Mouse (Mus musculus) WW6 (cell line): ENCODE measurements around the gene D230025D16Rik.
A peak's percentile ranks its signal among the peaks of the same experiment; 100 is the strongest.
"Not testable (repeated sequence)": the region's sequence is repeated elsewhere in the genome, so short reads cannot be mapped to it uniquely, and the experiment has no call there.

Experiments
- DNase-seq: peaks from one replicate; pipeline ENCODE4 v3.0.0-alpha.2; 2013; ENCODE audit warnings: low read depth, low spot score

Gene D230025D16Rik

DNA sequence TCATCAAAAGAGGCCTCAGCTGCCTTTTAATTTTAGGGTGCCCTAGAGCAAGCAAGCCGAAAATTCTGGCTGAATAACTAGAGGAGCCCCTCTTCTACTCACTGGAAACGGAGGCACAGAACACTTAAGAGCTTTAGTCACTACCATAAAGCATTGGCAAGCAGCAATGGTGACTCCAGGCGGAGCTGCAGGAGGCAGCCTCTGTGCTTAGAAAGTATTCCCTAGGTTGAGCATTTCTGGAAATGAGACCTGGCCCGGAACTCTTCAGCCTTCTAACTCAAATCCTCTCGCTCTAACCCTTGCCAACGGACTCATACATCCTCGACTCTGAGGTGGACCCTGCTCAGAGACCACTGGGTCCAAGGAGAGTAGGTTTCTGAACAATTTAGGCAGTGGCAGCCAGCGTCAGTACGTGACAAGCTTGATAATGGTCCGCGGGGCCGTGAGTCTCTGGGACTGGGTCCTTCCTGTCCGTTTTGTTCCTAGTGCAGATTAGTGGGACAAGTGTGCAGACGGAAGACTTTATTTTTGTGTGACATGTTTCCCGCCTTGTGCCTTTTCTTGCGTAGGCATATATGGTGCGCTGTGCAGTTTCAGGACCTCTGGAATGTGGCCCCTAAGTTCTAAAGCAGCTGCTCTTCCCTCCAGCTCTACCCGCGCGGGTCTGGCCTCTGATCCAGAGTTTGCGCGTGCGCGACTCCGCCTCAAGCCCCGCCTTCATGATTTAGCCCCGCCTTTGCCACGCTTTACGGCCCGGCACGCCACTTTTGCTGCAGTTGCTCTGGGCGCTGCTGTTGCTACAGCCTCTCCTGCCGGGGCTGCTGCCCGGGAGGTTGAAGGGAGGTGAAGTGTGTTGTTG, at the start of gene D230025D16Rik:
Gene D230025D16Rik (plus strand): TSS at position 733 of the 859 bp plus-strand sequence.
- peak; percentile 94 for DNase-seq

DNA sequence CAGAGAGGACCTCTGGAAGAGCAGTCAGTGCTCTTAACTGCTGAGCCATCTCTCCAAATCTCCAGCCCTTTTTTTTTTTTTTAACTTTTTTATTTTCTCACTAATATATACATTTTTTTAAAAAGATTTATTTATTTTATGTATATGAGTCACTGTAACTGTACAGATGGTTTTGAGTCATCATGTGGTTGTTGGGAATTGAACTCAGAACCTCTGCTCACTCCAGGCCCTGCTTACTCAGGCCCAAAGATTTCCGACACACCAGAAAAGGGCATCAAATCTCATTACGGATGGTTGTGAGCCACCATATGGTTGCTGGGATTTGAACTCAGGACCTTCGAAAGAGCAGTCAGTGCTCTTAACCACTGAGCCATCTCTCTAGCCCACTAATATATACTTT, 49.7 kb upstream of the D230025D16Rik start:
- DNase-seq, result not testable (repeated sequence)

DNA sequence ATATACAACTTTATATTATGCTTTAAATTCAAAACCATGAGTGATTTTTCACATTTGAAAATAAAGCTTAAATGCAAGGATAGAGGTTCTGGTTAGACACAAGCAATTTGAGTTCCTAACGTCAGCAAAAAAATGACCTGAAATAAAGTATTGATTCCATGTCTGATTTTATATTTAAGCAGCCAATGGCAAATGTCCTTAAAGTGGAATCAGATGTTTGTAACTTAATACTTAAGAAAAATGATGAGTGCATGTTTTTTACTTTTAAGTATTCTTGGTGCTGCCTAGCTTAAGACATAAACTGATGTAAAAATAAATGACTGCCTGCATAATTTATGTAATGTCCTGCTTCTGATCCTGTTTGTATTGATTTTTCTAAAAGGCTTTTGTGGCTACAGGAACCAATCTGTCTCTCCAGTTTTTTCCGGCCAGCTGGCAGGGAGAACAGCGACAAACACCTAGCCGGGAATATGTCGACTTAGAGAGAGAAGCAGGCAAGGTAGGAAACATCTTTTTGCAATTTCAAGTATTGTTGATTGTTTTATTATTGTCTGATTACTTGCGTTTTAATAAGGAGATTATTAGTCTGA, 46.6 kb upstream of the D230025D16Rik start:
- DNase-seq, result no peak

DNA sequence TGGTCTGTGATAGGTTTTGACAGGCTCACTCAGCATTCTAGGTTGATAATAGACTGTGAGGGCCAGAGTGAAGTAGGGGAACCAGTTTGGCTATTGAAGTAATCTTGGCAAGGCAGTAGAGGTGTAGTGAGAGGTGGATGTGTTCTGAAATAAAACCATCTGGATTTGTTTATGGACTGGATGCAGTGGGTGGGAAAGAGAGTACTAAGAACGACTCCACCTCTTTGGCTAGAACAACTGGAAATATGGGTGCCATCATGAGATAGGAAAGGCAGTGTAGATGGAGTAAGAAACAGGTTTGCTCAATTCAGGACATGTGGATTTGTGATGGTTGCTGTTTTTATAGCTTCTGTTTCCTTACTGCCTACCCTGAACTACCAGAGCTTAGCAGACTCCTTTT, 42.7 kb upstream of the D230025D16Rik start:
- no peak for DNase-seq

DNA sequence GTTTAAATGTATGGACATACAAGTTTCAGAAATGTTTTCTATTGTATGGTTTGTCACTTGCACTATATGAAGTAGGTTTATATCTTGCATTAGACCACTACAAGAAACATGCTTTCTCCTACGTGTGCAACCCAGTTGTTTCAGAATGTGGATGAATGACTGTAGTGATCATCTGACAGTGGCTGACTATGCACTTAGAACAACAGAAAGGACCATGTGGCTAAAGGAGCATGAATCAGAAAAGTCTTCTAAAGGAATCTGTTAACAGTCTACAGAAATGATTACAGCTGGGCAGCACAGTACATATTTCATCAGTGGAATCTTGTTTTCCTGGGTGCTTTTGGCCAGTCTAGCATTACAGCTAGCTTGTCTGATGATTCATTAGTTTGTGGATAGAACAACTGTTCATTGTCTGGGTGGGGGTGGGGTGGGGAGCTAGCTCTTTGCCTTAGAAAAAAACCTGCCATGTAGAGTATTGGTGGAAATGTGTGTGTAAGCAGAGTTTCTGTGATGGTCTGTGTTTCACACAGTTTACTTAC, 38.4 kb upstream of the D230025D16Rik start:
- DNase-seq, result no peak

DNA sequence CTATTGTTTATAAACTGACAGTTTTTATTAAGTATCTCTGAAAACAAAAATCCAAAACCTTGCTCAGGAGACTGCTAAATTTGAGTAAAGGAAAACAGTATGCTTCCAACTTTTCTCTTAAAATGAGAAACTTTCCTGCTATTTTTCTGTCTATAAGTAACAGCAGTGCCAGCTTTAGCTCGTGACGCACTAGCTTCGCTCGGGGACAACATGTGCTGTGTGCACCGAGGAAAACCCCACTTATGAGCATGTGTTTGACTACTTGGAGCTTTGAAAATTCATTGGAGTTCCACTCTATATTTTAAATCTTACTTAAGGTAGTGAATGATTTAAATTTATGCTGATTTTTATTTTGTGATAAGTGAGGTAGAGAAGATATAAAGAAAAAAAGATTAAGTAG, 32.8 kb upstream of the D230025D16Rik start:
- DNase-seq, result no peak

DNA sequence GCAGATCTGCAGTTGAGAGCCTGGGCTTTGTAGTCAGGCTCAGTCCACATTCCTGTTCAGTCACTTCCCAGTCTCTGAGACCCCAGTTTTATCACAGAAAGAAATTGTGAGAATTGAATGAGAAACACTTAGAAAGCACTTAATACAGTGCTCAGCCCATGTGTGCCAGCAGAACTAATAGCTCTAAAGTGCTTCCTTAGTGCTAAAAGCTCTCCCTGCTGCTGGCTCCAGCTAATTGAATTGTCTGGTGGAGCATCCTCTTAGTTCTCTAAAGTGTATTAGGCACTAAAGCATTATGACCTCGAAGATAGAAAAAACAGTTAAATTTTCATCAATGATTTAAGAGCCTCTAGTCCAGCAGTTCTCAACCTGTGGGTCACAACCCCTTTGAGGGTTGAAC, 19.2 kb upstream of the D230025D16Rik start:
- DNase-seq, result no peak

DNA sequence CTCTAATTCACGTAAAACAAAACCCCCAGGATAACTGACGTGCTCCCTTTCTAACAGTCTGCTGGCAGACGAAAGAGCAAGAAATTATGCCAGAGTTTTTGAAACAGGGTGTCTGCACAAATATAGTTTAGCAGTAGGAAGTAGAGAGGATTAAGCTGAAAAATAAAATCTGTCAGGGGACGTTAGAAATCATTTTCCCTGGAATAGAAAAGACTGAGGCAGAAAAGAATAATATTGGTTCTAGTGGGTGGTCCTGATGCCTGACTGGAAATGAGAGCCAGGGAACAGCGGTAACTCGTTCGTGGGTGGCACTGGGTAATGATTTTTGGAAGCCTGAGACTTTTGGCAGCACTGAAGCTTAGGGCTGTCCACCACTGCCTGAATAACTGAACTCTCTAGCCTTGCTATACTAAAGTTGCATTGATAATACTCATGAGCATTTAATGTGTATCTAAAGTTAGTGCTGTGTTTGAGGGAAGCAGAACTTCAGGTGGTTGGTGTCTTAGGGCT, 18.1 kb upstream of the D230025D16Rik start:
- no peak for DNase-seq

DNA sequence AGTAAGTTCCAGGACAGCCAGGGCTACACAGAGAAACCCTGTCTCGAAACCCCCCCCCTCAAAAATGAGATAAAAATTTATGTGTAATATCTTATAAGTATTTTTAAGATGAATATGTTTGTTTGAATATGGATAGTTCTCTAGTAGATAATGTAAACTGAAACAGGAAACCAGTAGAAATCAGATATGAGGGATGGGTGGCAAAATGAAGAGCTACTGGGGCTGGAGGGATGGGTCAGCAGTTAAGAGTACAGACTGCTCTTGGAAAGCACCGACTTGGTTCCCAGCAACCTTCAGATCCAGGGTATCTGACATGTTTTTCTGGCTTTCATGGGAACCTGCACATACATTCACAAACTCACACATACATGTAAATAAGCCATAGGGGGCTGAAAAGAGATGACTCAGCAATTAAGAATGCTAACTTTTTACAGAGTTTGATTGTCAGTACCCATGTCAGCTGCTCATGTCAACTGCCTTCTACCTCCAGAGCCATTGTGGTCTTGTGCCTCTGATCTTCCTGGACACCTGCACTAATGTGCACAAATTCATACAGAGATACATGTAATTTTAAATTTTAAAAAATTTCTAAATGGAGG, 17.2 kb upstream of the D230025D16Rik start:
- no peak for DNase-seq

DNA sequence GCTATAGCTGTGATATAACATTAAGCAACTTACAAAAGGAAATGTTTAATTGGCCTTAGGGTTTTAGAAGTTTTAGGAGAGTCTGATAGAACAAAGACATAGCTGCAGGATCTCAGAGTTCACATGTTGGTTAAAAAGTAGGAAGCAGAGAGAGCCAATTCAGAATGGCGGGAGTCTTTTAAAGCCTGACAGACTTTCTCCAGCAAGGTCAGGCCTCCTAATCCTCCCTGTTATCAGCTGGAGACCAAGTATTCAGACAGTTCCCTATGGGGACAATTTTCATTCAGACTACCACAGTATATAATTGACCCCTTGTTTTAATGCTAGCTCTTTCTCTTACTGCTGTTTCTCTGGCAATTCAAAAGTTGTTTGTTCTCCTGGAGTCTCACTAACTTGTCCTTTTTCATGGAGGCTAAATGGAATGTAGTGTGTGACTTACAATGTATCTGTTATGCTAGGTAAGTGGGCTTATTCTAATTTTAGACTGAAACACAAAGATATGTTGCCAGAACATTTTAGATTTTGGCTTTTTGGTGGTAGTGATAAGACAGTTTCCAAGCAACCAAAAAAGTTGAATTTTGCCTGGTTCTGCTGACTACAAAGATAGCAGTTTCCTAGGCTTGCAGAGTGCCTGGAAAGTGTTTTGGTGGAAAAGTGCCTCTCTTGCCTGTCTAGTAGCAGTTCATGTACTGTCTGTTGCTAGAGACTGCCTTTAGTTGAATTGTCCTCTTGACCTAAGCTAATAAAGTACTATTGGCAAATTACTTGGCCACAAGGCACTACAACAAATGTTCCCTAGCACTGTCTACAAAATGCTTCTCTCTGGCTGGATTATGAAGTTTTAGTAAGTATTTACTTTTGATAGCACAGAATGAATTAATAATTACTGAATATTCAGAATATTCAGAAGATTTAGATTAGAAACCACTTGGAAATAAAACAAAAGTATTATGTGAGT, 15.5 kb upstream of the D230025D16Rik start:
- no peak for DNase-seq

DNA sequence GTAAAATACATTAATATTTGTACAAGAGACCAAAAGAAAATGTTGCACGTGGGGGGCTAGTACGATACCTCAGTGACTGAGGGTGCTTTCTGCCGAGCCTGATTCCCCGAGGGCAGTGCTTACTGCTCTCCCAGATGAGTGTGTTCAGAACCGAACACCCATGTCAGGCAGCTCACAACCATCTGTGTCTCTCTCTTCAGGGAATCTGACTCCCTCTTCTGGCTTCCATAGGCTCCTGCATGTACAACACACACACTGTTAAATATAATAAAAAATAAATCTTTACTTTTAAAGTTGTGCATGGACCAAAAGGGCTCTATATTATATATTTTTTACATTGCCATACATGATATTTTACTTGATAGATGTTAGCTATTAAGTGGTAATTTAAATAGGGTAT, 10.8 kb upstream of the D230025D16Rik start:
- DNase-seq, result no peak

DNA sequence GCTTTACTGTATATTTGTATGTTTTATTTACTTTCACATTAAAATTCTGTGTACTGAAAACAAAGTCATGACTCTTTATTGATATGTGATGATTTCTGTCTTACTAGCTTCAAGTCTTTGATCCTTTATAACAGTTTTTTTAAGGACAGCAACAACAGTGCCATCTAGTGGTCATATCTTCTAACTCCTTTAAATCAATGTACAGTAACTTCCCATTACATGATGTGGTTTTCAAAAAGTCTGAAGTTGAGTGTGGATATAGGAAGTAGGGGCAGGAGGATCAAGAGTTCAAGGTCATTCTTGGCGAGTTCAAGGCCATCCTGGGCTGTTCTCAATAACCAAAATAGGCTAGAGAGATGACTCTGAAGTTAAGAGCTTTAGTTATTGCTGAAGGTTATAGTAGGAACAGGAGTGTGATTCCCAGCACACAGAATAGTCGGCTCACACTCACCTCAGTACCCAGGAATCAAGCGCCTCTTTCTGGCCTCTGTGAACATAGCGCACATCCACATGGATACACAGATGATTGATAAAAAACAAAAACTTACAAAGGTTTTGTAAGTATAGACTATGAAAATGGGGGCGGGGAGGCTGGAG, 6.9 kb upstream of the D230025D16Rik start:
- DNase-seq, result no peak

DNA sequence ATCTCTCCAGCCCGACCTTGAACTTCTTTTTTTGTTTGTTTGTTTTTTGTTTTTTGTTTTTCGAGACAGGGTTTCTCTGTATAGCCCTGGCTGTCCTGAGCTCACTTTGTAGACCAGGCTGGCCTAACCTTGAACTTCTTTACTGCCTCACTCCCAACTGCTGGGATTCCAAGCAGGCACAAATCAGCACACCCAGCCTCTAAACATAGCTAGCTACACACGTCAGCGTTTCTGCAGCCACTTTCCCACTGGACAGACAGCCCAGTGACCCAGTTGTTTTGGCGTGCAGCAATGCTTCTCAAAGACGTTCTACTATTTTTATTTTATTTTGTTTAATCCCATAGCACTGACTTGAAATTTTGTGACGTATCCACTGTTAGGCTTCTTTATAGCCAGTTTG, 1.1 kb upstream of the D230025D16Rik start:
- DNase-seq, result no peak

DNA sequence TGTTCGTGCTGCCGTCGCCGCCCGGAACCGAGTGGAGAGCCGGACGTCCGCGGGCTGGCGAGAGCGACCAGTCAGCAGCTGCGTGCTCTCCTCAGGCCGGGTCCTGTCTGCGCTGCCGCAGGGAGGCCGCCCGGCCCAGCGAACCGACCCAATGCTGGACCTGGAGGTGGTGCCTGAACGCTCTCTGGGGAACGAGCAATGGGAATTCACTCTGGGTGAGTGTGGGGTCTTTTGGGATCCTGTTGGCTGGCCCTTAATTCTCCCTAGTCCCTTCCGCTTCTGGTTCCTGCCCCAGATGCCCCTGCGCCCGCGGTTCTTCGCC, 288 bp downstream of the D230025D16Rik start:
- DNase-seq, result no peak

DNA sequence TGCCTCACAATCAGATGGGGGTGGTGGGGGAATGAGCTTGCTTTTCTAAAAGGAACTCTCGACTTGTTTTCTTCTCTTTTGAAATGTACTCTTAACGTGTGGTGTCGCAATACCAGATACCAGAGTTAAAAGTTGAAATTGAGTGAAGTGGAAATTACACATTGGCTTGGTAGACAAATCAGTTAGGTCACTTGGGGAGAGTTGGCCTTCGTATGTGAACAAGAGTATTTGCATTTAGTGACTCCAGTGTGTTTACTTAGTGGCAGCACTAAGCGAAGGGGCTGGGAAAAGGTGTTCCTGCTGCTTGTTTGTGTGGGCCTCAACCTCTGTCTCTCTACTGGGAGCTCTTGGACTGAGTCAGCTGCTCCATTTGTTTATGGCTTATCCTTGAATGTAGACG, 972 bp downstream of the D230025D16Rik start:
- DNase-seq, result no peak

DNA sequence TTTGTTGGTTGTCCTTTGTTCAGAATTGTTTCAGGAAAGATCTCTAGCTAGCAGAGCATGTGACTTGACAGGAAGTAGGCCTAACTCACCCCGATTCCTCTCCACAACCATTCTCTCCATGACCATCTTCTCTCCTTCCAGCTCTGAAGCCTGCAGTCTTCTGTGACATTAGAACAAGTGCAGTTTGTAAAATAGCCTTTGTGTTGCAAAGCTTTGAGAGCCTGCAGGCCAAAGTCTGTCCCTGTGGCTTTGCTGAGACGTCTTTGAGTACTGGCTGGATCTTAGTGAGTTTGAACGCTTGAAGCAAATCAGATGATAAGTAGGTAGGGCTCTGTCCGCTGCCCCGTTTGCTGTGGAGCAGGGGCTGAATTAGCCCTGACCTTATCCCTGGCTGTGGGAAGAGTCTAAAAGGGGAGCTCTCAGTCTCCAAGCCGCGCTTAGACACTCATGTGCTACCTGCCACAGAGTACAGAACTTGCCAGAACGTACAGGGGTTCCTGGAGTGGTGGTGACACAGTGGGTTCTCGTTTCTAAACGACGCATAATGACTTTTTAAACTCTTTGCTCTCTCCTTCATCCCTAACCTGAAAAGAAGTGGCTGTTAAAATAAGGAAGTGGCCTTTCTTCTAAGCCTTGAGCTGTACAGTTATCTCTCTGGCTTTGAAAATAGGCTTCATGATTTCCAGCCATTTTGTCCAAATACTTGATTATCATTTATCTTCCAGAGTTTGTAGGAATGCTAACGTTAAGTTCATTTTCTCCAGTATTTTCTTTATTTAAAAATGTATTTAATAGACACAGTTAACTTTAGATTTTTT, 6.8 kb downstream of the D230025D16Rik start:
- no peak for DNase-seq

DNA sequence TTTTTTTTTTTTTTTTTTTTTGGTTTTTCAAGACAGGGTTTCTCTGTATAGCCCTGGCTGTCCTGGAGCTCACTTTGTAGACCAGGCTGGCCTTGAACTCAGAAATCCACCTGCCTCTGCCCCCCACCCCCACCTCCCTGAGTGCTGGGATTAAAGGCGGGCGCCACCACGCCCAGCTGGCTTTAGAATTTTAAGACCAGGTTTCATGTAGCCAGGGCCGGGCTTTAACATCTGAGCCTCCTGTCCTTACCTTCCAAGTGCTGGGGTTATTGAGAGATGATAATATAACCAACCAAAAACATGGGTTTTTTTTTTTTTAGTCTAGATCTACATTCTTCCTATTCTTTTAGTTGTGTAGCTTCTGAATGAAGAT, 7.4 kb downstream of the D230025D16Rik start:
- DNase-seq, result not testable (repeated sequence)

DNA sequence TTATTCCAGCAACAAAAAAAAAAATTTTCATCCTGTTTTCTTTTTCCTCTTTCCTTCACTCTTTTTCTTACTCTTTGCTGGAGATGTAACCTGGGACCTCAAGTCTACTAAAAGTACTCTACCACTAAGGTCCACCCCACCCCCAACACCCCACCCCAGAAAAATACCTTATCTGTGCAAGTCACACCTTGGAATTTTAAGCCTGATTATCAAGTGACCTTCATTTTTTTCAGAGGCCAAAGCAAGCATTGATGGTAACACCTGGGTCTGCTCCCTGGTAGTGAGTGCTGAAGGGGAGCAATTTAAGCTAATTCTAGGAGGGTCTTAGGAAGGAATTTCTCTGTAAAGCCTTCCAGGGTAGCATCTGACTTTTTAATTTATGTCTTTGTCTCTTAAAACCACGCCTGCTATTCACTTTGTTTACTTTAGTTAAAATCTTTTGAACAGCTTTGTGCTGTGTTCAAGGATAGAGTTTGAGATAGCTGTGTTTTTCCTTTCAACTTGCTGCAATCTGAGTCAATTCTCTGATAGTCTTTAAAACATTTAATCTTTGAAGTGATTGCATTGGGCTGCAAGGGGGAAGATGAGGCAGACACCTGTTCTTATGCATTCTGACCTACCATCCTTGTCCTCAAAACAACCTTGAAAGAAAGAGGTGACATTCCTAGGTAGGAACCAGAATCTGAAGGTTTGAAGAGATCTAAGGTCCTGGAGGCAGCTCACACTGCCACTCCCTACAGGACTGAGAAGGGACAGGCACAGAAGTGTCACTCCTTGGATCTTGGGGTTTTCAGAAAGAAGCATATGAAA, 8.4 kb downstream of the D230025D16Rik start:
- DNase-seq, result no peak

DNA sequence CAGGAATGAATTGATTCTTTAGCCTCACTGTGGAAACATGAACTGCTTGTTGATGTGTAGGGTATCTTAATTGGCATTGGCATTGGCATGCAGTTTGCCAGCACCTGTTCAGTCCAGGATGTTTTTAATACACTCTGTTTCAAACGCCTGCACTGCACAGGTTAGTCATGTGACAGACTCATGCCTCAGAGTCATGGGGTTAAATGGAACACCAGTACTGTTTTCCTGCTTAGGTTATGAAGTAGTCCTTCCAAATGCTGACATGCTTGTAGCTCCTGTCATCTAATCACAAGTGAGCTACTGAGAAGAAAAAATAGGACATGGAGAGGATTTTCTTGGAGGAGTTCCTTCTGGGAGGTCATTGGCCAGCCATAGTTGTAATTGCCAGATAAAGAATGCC, 10.3 kb downstream of the D230025D16Rik start:
- no peak for DNase-seq
